Mouse (Mus musculus) 3134 (cell line): ENCODE data around the gene Prmt7.

Experiments used
- DNase-seq: peaks from one replicate; pipeline ENCODE4 v3.0.0-alpha.2; 2011; ENCODE audit warnings: low spot score; ENCODE audit not compliant: insufficient read length; ENCODE audit errors: extremely low read depth

Prmt7 gene

DNA sequence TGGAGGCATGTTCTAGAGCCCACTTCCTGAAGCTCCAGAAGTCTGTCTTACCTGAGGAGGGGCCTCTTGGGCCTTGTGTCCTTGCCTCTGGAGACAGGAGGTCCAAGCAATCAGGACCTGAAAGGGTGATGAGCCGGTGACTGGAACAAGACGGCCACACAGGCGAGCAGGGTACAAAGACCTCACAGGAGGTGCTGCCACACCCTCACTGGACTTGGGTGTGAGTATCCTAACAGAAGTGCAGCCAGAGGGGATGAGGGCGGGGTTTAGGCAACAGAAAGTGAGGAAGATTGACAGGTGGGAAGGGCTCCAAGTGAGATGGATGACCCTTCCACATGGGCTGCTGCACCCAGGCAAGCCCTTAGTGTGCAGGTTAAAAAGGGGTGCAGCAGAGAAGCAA lies 70.1 kb downstream of the Prmt7 start:
- no peak for DNase-seq

DNA sequence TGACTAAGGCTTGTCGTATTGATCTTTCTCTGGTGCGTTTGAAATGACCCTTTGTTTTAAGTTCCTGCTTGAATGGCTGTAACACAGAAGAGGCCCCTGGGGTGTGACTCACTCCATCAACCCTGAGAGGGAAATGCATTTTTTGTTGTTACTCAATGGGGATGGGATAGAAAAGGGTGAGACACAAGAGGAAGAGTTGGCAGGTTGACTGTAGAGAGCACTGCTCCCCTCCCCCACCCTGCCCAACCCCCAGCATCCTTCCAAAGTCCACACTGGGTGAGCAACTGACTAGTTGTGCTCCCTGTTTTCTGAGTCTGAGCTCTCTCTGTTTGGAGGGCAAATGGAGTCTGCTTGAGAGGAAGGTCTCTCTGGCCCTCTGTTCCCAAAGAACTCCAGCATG lies 76.7 kb downstream of the Prmt7 start:
- no peak for DNase-seq

DNA sequence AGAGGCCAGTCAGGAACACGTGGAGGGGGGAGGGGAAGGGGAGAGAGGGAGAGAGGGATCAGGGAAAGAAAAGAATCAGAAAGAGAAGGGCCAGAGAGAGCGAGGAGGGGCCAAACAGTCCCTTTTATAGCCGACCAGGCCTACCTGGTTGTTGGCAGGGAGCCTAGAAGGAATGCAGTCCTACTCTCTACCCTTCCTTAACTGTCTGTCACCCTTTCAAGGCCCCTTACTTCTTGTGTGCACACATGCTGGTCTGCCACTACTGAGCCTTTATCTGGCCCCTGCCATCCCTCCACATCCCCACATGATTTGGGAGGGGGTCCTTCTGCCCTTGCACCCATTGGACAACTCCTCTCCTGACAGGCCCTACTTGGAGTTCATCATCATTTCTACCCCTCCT lies 78.0 kb downstream of the Prmt7 start:
- no peak for DNase-seq

DNA sequence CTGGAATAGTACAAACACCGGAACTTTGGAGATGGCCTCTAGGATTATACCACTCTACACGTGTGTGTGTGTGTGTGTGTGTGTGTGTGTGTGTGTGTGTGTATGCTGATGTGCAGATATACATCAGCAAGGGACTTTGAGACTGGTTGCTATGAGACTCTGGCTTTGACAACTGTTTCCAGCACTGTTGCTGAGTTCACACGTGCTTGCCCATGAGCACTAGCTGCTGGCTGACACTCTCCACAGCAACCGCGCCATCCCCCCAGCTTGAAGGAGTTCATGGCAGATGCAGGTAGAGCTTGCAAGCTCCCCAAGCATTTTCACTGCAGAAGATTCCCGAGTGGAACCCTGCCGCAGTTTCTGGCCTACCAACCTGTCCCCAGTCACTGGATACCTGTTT lies 78.7 kb downstream of the Prmt7 start:
- no peak for DNase-seq

DNA sequence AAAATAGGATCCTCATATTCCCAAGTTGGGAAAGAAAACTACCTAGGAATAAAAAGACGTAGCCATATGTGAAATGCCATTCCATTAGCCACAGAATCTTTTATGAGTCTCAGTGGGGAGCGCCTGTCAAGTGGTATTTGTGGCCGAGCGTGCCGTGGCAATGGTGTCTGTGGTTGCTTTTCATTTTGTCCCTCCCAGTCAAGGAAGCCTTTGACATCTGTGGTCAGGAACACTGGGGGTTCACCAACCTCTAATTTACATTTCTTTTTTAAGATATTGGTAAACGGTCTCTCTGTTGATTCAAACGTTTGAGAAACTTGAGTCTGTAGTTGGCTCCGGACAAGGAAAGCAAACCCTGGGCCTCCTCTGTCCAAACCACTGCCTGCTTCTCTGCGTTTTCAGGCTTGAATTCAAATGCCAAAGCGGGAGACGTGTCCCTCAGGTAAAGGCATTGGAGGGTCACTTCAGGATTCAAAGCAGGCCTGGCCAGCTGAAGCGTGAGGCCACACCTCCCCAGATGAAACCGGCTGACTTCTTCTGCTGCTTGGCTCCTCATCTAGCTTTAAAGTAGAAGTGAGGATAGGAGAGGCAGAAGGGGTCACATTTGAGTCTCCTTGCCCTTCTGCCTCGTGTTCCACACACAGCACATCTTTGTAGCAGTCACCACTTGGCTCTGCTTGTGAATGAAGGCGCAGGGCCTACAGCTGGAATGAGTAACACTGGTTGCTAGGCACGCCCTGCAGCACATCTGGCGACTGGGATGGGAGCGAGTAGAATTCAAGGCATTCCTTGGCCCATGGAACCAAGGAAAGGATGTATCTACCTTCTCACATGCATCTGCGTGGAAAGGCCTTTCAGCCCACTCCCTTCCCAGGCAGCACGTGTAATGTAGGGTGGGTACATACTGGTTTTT lies 82.0 kb downstream of the Prmt7 start:
- peak; percentile 34 for DNase-seq

DNA sequence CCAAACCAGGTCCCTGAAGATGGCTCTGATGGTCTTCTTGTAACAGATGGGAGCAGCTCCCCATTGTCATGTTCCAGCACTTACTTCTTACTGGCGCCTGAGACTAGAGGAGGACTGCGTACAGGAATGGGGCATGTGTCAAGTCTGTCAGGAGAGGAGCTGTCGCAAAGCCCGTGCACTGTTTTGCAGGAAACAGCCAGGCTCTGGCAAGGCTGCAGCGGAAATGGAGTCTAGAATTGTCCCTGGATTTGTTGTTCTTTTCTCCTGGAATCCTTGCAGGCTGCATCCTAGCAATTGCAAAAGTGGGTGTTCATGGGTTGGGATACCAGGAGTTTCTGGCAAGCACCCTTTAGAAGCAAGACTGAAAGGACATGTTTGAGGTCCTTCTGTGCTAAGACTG lies 87.5 kb downstream of the Prmt7 start:
- DNase-seq: no peak

DNA sequence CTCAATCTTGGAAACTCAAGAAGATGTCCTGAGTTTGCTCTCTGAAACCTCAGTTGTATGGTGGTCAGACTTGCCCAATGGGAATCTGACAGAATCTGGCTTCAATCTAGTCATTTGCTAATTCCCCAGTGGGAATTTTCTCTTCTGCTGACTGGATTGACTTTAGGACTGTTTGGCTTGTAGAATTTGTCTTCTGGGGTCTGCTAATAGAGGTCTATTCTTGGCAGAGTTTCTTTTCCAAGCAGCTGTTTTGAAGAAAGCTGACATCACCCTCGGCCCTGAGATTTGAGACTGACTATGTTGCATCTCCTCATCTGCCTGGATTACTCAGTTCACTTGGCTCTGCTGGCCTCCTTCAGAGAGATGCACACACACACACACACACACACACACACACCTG lies 88.1 kb downstream of the Prmt7 start:
- DNase-seq: no peak

DNA sequence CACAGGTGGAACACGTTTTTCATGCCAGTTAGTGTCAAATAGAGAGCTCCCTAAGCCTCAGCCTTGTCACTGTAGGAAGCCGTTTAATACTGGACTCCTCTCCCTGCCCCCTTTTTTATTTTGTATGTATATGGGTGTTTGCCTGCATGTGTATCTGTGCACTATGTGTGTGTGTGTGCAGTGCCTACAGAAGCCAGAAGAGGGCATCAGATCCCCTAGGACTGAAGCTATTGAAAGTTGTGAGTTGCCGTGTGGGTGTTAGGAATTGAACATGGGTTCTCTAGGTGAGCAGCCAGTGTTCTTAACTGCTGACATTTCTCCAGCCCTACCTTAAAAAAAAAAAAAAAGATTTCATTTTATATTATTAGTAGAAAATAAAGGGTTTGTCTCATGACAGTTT lies 89.0 kb downstream of the Prmt7 start:
- no peak for DNase-seq

DNA sequence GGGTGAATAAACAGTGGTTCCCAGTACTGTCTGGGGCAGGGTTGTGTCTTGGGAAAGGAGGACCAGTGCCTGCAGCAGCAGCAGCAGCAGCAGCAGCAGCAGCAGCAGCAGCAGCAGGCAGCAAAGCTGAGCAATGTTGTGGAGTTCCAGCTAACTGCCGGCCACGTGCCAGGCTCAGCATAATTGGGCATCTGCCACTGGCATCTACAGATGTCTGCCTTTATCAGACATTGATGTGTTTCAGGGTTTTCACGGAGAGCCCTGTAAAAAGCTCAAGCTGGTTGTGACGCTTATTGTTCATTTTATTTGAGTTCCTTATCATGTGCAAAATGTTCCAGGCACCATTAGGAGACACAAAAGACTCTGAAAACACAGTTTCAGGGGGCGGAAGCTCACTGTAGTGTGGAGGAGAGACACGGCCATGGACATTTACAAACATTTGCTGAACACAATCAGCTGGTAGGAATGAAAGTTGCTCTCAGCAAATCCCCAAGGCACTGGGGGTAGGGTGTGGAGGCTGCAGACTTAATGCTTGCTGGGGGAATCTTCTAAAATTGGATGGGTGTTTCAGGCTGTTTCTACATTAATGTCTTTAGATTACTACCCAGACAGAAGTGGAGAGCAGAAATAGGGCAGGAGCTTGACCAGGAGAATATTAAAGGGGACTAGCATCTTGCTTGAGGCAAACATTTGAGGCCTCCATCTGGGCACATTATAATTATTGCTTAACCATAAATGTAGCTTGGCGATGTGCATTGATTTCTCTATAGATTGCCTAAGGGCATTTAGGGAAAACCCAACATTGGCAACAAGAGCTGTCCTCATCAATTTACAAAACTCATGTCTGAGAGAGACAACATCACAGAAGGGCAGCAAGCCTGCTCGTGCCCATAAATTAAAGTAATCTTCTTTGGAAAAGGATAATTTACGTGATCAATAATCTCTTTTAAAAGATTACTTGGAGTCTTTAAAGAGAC lies 90.3 kb downstream of the Prmt7 start:
- no peak for DNase-seq
